Mouse (Mus musculus): ENCODE measurements at regions not wholly inside any gene's neighbourhood (a gene's known extent, or its start where the extent isn't known, plus 50 kb on each side); places are given as distances from the start of the nearest gene placed in this dataset.
"Not testable (repeated sequence)": the region's sequence is repeated elsewhere in the genome, so short reads cannot be mapped to it uniquely, and the experiment has no call there.

- ATAC-seq (ENCODE audit: insufficient read depth, low read depth) (no peak), DNase-seq (ENCODE audit: low spot score) (no peak)
- H3K4me2 ChIP-seq (ENCODE audit: low read depth, low read length) = no peak overlapping the region
- H3K36me3 ChIP-seq (replicated peaks; ENCODE audit: control insufficient read depth, insufficient read depth, low read length) = no peaks in the 10 kb centered on the region
- H3K9me3 ChIP-seq (replicated peaks; ENCODE audit: control insufficient read depth, low read length) = no peaks in the 10 kb centered on the region
- H3K27me3 ChIP-seq (ENCODE audit: control insufficient read depth, insufficient read depth, low read length) = no peaks in the 10 kb centered on the region
- H3K4me1 ChIP-seq (ENCODE audit: control insufficient read depth, insufficient read depth) = no peaks in the 10 kb centered on the region
- no peak overlapping the region for H3K27ac ChIP-seq (ENCODE audit: low read depth)
- no peak overlapping the region for H3K9ac ChIP-seq (replicated peaks; ENCODE audit: low read depth, low read length)
- no peak overlapping the region for H3K4me3 ChIP-seq (ENCODE audit: low read depth, low read length)
- TF ChIP-seq EP300 (IDR thresholded peaks at IDR 0.05; ENCODE audit: low read depth) = no peak
- TF ChIP-seq CTCF (IDR thresholded peaks at IDR 0.05; ENCODE audit: low read depth) = no peak
Measured at GRCm38 (mm10) chr11:28075560-28075959, 264.1 kb downstream of the Gm6685 start.

GRCm38 (mm10) chr11:28036236-28036635 is 303.4 kb downstream of the Gm6685 start:
- not testable (repeated sequence) for DNase-seq (ENCODE audit: low spot score)
- 73% methylated on average over 3 of the region's 3 CpGs for WGBS

GRCm38 (mm10) chr11:28035538-28035937 is 304.1 kb downstream of the Gm6685 start:
- H3K36me3 ChIP-seq (replicated peaks; ENCODE audit: control insufficient read depth, insufficient read depth, low read length); DNase-seq (ENCODE audit: low spot score); H3K4me3 ChIP-seq (ENCODE audit: low read depth, low read length); H3K4me1 ChIP-seq (ENCODE audit: control insufficient read depth, insufficient read depth); H3K9ac ChIP-seq (replicated peaks; ENCODE audit: low read depth, low read length); ATAC-seq (ENCODE audit: insufficient read depth, low read depth); H3K4me2 ChIP-seq (ENCODE audit: low read depth, low read length); H3K9me3 ChIP-seq (replicated peaks; ENCODE audit: control insufficient read depth, low read length); H3K27me3 ChIP-seq (ENCODE audit: control insufficient read depth, insufficient read depth, low read length); H3K27ac ChIP-seq (ENCODE audit: low read depth): not testable (repeated sequence)

More at GRCm38 (mm10) chr11:28036236-28036635, 303.4 kb downstream of the Gm6685 start:
- H3K36me3 ChIP-seq (replicated peaks; ENCODE audit: control insufficient read depth, insufficient read depth, low read length); H3K27me3 ChIP-seq (ENCODE audit: control insufficient read depth, insufficient read depth, low read length); H3K9ac ChIP-seq (replicated peaks; ENCODE audit: low read depth, low read length); H3K4me1 ChIP-seq (ENCODE audit: control insufficient read depth, insufficient read depth); H3K4me2 ChIP-seq (ENCODE audit: low read depth, low read length); ATAC-seq (ENCODE audit: insufficient read depth, low read depth); H3K4me3 ChIP-seq (ENCODE audit: low read depth, low read length); H3K9me3 ChIP-seq (replicated peaks; ENCODE audit: control insufficient read depth, low read length); H3K27ac ChIP-seq (ENCODE audit: low read depth): not testable (repeated sequence)

GRCm38 (mm10) chr11:28022876-28023275 is 316.8 kb downstream of the Gm6685 start:
- H3K36me3 ChIP-seq (replicated peaks; ENCODE audit: control insufficient read depth, insufficient read depth, low read length) = no peaks in the 10 kb centered on the region
- no peaks in the 10 kb centered on the region for H3K9me3 ChIP-seq (replicated peaks; ENCODE audit: control insufficient read depth, low read length)
- no peak overlapping the region for H3K27ac ChIP-seq (ENCODE audit: low read depth)
- H3K4me2 ChIP-seq (ENCODE audit: low read depth, low read length) = no peak overlapping the region
- no peaks in the 10 kb centered on the region for H3K4me1 ChIP-seq (ENCODE audit: control insufficient read depth, insufficient read depth)
- ATAC-seq (ENCODE audit: insufficient read depth, low read depth) (no peak), DNase-seq (ENCODE audit: low spot score) (no peak)
- TF ChIP-seq CTCF (IDR thresholded peaks at IDR 0.05; ENCODE audit: low read depth) (no peak), EP300 (IDR thresholded peaks at IDR 0.05; ENCODE audit: low read depth) (no peak)
- no peak overlapping the region for H3K9ac ChIP-seq (replicated peaks; ENCODE audit: low read depth, low read length)
- H3K27me3 ChIP-seq (ENCODE audit: control insufficient read depth, insufficient read depth, low read length) = no peaks in the 10 kb centered on the region
- H3K4me3 ChIP-seq (ENCODE audit: low read depth, low read length) = no peak overlapping the region

GRCm38 (mm10) chr11:28020762-28021161 is 318.9 kb downstream of the Gm6685 start:
- H3K4me2 ChIP-seq (ENCODE audit: low read depth, low read length) = no peak overlapping the region
- H3K27ac ChIP-seq (ENCODE audit: low read depth) = no peak overlapping the region
- H3K9me3 ChIP-seq (replicated peaks; ENCODE audit: control insufficient read depth, low read length) = no peaks in the 10 kb centered on the region
- no peak overlapping the region for H3K4me3 ChIP-seq (ENCODE audit: low read depth, low read length)
- H3K36me3 ChIP-seq (replicated peaks; ENCODE audit: control insufficient read depth, insufficient read depth, low read length) = no peaks in the 10 kb centered on the region
- TF ChIP-seq CTCF (IDR thresholded peaks at IDR 0.05; ENCODE audit: low read depth) (peak; percentile 16; the same call in 1 of the 2 replicates), EP300 (IDR thresholded peaks at IDR 0.05; ENCODE audit: low read depth) (no peak)
- H3K9ac ChIP-seq (replicated peaks; ENCODE audit: low read depth, low read length) = no peak overlapping the region
- ATAC-seq (ENCODE audit: insufficient read depth, low read depth) (no peak), DNase-seq (ENCODE audit: low spot score) (no peak)
- H3K4me1 ChIP-seq (ENCODE audit: control insufficient read depth, insufficient read depth) = no peaks in the 10 kb centered on the region
- WGBS = 59% methylated on average over 1 of the region's 1 CpGs
- no peaks in the 10 kb centered on the region for H3K27me3 ChIP-seq (ENCODE audit: control insufficient read depth, insufficient read depth, low read length)
